Mouse (Mus musculus) megakaryocyte, embryonic 14.5 days (primary cell): ENCODE data around the gene Clpx. TPM values are rescaled to one million over a fixed set of nuclear protein-coding genes. Genes with fewer than 3 reads are reported as not detected.
"Not testable (repeated sequence)": the region's sequence is repeated elsewhere in the genome, so short reads cannot be mapped to it uniquely, and the experiment has no call there.

Experiments used
- H3K27me3 ChIP-seq: replicated peaks from 2 replicates; pipeline ENCODE3; 2012; ENCODE audit warnings: inconsistent platforms
- H3K36me3 ChIP-seq: replicated peaks from 2 replicates; pipeline ENCODE3; 2012; ENCODE audit warnings: low read length, inconsistent platforms, mixed read lengths
- H3K4me1 ChIP-seq: 2 replicates; pipeline ENCODE4 v1.6.1; 2012; ENCODE audit warnings: inconsistent platforms
- H3K4me3 ChIP-seq: replicated peaks from 2 replicates; pipeline ENCODE3; 2012; ENCODE audit warnings: moderate library complexity, mild to moderate bottlenecking, inconsistent platforms
- H3K9me3 ChIP-seq: 2 replicates; pipeline ENCODE4 v1.6.1; 2012; ENCODE audit warnings: inconsistent platforms
- FLI1 ChIP-seq: IDR thresholded peaks from 2 replicates; pipeline ENCODE4 v1.6.1; 2012; ENCODE audit warnings: low read length, inconsistent platforms, mixed read lengths
- GATA1 ChIP-seq: IDR thresholded peaks from 3 replicates; pipeline ENCODE4 v1.6.1; 2012; ENCODE audit warnings: mixed read lengths, low read length, inconsistent platforms, borderline replicate concordance
- polyA plus RNA-seq: library from polyadenylated mRNA; stranded (reverse); fragments of >175 nt; gene quantifications from 2 replicates; pipeline ENCODE4 v1.2.3, GENCODE M21; 2012; ENCODE audit warnings: low replicate concordance; ENCODE audit not compliant: insufficient read depth

Clpx gene
- polyA plus RNA-seq, 1 experiment: 4.8 TPM

DNA sequence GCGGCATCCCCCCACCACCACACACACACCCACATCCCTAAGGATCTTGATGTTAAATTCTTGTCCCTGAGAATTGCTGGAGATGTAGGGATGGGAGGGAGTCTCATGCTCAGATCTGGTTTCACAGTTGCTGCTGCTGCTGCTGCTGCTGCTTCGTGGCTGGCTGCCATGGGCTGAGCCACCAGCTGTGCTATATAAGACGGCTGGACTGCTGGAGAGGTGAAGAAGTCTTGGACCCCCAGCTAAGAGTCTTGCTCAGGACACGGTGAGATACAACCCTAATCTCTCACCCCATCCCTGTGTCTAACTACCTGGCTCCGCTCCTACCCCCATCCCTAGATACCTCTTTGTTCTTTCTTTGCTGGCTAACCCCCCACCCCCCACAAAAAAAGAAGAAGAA is 29.1 kb upstream of the Clpx start, which contains the start of gene Cilp:
Gene Cilp (plus strand): TSS at position 222 of the 400 bp plus-strand sequence.
- TF ChIP-seq FLI1: no peak
- H3K27me3 ChIP-seq: peaks cover 66% of the 10 kb centered on the region
- no peaks in the 10 kb centered on the region for H3K9me3 ChIP-seq
- H3K36me3 ChIP-seq: no peaks in the 10 kb centered on the region
- H3K4me3 ChIP-seq: no peak within 1 kb of the TSS
- no peaks in the 10 kb centered on the region for H3K4me1 ChIP-seq

DNA sequence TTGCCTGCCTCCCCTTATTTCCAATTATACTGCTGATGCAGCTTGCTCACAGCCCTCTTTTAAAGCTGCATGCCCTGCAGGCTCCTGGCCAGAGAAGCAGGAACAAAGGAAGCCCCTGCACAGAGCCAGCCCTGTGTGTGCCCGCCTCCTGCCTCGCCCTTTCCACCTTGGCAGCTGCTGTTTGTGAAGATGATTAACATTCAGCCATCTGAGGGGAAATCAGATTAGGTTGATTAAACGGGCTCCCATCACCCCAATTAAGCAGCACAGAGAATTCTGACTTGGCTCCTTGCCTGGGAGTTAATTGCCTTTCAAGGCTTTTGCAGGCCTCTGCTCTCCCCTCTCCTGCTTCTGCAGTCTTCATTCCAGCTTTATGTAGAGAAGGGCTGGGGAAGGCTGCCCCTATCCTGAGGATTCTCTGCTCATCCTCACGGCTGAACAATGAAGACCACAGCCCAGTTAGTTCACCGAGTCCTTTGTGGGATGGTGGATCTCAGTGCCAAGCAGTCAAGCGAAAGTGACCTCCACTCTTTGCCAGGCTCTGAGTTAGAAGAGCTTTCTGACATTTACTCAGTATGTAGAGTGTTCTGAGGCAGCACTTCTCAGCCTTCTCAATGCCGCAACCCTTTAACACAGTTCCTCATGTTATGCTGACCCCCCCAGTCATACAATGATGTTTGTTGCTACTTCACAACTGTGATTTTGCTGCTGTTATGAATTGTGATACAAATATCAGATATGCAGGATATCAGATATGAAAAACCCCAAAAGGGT is 26.1 kb upstream of the Clpx start:
- Histone ChIP-seq H3K27me3 (peaks cover 73% of the 10 kb centered on the region), H3K4me1 (no peaks in the 10 kb centered on the region), H3K9me3 (no peaks in the 10 kb centered on the region), H3K4me3 (no peak overlapping the region), H3K36me3 (no peaks in the 10 kb centered on the region)
- TF ChIP-seq FLI1 (no peak), GATA1 (no peak)

DNA sequence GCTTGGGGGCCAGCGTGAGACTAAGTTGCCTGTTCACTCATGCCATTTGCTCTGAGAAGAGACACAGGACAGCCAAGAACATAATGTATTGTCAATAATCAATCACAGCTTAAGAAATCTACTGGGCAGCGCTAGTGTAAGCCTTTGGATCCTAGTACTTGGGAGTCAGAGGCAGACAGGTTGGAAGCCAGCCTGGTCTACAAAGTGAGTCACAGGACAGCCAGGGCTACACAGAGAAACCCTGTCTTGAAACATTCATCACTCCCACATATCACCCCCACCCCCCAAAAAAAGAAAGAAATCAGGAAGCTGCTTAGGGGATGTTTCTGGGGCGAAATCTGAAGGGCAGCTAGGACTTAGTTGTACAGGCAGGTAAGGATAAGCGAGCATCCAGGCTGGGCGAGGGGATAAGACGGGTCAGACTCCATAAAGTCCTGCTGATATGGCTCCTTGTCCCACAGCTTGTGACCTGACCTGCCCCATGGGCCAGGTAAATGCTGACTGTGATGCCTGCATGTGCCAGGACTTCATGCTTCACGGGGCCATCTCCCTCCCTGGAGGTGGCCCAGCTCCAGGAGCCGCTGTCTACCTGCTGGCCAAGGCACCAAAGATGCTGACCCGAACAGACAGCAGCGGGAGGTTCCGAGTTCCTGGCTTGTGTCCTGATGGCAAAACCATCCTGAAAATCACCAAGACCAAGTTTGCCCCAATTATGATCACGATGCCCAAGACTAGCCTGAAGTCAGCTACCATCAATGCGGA is 20.8 kb upstream of the Clpx start:
- Histone ChIP-seq H3K36me3 (no peaks in the 10 kb centered on the region), H3K27me3 (peaks cover 57% of the 10 kb centered on the region), H3K4me3 (no peak overlapping the region), H3K4me1 (peaks cover 3% of the 10 kb centered on the region; the same call in 1 of the 2 replicates), H3K9me3 (peaks cover 8% of the 10 kb centered on the region)
- no peak for TF ChIP-seq FLI1
- no peak for TF ChIP-seq GATA1

GRCm38 (mm10) chr9:65273873-65274272 is 20.2 kb upstream of the Clpx start:
- TF ChIP-seq FLI1 (no peak), GATA1 (no peak)
- peaks cover 3% of the 10 kb centered on the region; the same call in 1 of the 2 replicates for H3K4me1 ChIP-seq
- H3K9me3 ChIP-seq: peaks cover 8% of the 10 kb centered on the region
- H3K4me3 ChIP-seq: no peak overlapping the region
- H3K36me3 ChIP-seq: no peaks in the 10 kb centered on the region
- H3K27me3 ChIP-seq: peaks cover 61% of the 10 kb centered on the region

GRCm38 (mm10) chr9:65274851-65275250 is 19.2 kb upstream of the Clpx start:
- not testable (repeated sequence) for H3K4me1 ChIP-seq, H3K36me3 ChIP-seq, H3K4me3 ChIP-seq
- peaks cover 11% of the 10 kb centered on the region for H3K9me3 ChIP-seq
- peaks cover 60% of the 10 kb centered on the region for H3K27me3 ChIP-seq

DNA sequence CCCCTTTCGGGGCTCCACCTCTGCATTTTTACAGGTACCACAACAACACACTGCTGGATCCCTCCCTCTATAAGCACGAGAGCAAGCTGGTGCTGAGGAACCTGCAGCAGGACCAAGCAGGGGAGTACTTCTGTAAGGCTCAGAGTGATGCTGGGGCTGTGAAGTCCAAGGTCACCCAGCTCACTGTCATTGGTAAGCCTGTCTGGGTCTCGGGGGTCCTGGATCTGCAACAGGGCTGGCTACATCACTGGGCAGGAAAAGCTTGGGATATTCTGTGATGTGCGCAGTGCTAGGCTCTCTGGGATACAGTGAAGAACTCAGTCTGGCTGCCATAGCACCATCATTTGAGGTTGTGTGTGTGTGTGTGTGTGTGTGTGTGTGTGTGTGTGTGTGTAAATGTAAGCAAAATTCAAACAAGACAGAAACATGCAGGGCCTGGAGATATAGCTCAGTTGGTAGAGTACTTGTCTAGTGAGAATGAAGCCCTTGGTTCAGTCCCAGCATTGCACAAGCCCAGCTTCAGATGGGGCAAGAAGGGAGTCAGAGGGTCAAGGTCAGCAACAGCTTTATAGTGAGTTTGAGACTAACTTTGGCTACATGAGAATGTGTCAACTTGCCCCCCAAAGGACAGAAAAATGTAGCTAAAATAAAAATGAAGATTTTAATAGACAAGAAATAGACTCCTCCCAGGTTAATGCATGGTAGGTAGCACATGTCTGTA is 18.1 kb upstream of the Clpx start:
- TF ChIP-seq GATA1: no peak
- TF ChIP-seq FLI1: no peak
- Histone ChIP-seq H3K27me3 (peaks cover 54% of the 10 kb centered on the region), H3K4me1 (peaks cover 3% of the 10 kb centered on the region; the same call in 1 of the 2 replicates), H3K36me3 (no peaks in the 10 kb centered on the region), H3K9me3 (peaks cover 11% of the 10 kb centered on the region), H3K4me3 (no peak overlapping the region)

GRCm38 (mm10) chr9:65281536-65282151 is 12.4 kb upstream of the Clpx start:
- Histone ChIP-seq H3K4me1 (peaks cover 14% of the 10 kb centered on the region), H3K9me3 (peaks cover 6% of the 10 kb centered on the region), H3K4me3 (no peak overlapping the region), H3K36me3 (no peaks in the 10 kb centered on the region), H3K27me3 (peaks cover 26% of the 10 kb centered on the region)
- TF ChIP-seq FLI1: no peak
- no peak for TF ChIP-seq GATA1

GRCm38 (mm10) chr9:65283301-65283700 is 10.8 kb upstream of the Clpx start:
- no peak overlapping the region for H3K4me3 ChIP-seq
- TF ChIP-seq FLI1 (no peak), GATA1 (no peak)

GRCm38 (mm10) chr9:65288252-65288651 is 5.8 kb upstream of the Clpx start:
- not testable (repeated sequence) for H3K4me3 ChIP-seq, H3K27me3 ChIP-seq, H3K36me3 ChIP-seq
- Histone ChIP-seq H3K4me1 (peaks cover 18% of the 10 kb centered on the region), H3K9me3 (peaks cover 24% of the 10 kb centered on the region)

More at GRCm38 (mm10) chr9:65283301-65283700, 10.8 kb upstream of the Clpx start:
- Histone ChIP-seq H3K4me1 (peaks cover 12% of the 10 kb centered on the region), H3K27me3 (peaks cover 19% of the 10 kb centered on the region), H3K36me3 (no peaks in the 10 kb centered on the region), H3K9me3 (peaks cover 14% of the 10 kb centered on the region)

DNA sequence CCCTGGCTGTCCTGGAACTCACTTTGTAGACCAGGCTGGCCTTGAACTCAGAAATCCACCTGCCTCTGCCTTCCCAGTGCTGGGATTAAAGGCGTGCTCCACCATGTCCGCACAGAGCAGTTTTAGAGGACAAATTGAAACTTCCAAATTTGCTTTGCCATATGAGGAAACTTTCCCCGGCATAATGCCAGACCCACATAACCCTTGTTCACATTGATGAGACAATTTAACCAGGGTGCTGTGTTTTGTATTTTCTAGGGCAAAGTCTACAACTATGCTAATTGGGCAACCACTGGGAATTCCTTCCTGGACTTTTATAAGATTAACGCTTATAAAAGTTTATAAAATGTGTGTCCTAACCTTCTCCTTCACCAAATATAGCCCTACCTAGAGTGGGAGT is 4.1 kb upstream of the Clpx start:
- H3K4me1 ChIP-seq: peaks cover 12% of the 10 kb centered on the region
- peaks cover 2% of the 10 kb centered on the region for H3K36me3 ChIP-seq
- H3K27me3 ChIP-seq: no peaks in the 10 kb centered on the region
- peaks cover 24% of the 10 kb centered on the region for H3K9me3 ChIP-seq
- no peak for TF ChIP-seq GATA1
- no peak for TF ChIP-seq FLI1
- H3K4me3 ChIP-seq: no peak overlapping the region
